Mouse (Mus musculus) myocyte (in vitro differentiated cells): ENCODE measurements around the gene H2afy.

ENCODE experiments used
- E2F4 ChIP-seq: IDR thresholded peaks from one replicate; pipeline ENCODE4 v1.6.1; 2011; ENCODE audit warnings: mild to moderate bottlenecking, control low read depth, moderate library complexity; ENCODE audit not compliant: insufficient read depth
- POLR2A ChIP-seq: IDR thresholded peaks from one replicate; pipeline ENCODE4 v1.6.1; 2011; ENCODE audit warnings: low read depth, mild to moderate bottlenecking, control low read depth, moderate library complexity; ENCODE audit not compliant: insufficient read length
- USF1 ChIP-seq: IDR thresholded peaks from one replicate; pipeline ENCODE4 v1.6.1; 2011; ENCODE audit warnings: low read depth, mild to moderate bottlenecking, control low read depth, moderate library complexity

DNA sequence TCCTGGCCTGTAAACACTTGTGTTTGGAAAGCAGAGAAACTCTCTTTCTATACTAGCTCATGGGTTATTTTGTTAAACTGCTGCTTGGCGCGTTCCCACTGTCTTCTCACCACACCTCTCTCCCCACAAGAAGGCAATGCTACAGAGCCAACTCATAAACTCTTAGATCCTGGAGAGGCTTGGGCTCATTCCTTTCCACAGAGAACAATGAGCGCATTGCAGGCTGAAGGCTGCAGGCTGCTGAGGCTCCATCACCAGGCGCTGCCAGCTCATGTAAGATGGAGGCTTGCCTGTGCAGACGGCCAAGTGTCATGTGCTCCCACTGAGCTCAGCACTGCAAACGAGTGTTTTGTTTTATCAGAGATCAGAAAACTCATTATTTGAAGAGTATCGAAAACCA lies 19.5 kb upstream of the H2afy start:
- no peak for TF ChIP-seq USF1
- TF ChIP-seq POLR2A = no peak
- TF ChIP-seq E2F4 = no peak
